Mouse (Mus musculus) cerebellum, adult 9-10 months (tissue): ENCODE results near the gene Gab3.
"Not testable (repeated sequence)": the region's sequence is repeated elsewhere in the genome, so short reads cannot be mapped to it uniquely, and the experiment has no call there.

Experiments
- DNase-seq: peaks from one replicate; pipeline ENCODE4 v3.0.0; 2022

Gab3 gene

DNA sequence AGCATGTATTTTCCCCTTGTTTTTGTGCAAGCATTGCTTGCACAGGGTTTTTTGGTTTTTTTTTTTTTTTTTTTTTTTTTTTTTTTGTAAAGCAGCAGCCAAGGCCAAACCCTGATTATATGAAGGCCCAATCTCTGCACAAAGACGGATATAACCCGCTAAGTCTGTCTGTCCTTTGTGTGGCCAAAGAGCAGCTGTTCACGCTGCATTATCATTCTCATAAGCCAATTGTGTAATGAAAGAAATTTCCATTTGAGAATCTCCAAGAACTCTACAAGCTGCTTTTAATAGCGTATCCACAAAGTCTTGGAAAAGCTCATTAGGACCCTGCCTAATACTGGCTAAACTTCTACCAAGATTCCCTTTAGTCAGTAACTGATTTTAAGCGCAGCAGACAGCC lies 101.5 kb downstream of the Gab3 start:
- DNase-seq, result no peak

DNA sequence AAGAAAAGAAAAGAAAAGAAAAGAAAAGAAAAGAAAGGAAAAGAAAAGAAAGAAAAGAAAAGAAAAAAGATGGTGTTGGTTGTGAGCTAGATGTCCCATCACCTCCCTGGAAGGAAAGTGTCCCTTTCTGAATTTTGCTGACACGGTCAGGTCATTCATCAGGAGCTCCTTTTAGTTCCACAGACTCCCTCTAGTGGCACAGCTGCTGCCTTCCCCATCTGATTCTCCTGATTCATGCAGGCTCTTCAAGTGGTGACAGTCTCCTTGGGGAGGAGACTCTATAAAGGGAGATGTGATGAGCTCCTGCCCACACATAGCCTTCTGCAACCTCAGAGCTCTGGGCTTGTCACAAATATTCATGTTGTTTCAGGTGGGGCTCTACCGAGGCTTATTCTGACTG lies 122.4 kb downstream of the Gab3 start:
- DNase-seq, result peak; percentile 15

DNA sequence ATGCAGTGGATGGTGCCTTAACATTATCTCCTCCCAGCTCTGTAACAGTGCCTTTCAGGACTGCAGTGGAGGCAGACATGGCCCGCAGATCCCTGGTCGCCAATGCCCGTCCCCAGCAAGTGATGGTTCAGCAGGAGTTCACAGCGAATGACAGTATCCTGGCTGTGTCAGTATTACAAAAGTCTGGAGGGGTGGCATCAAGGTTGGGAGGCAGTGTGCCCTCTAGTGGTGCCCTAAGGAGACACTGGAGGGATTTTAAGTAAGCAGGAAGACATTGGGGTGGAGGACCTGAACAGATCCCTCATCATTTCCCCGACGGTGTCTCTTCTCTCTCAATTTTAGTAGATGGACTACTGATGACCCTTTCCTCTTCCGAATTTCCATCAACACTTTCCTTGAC lies 126.1 kb downstream of the Gab3 start:
- not testable (repeated sequence) for DNase-seq
